Mouse (Mus musculus) T-helper 1 cell (primary cell): ENCODE data around the gene Bola3.
"Not testable (repeated sequence)": the region's sequence is repeated elsewhere in the genome, so short reads cannot be mapped to it uniquely, and the experiment has no call there.

Experiments
- in situ Hi-C: fragments of 300-600 bp; cut with MboI, MseI; formaldehyde crosslinking; loops from one replicate; pipeline ENCODE4 v1.15.1; 2025; ENCODE audit warnings: high pct_unique_total_duplicates

The Bola3 gene

GRCm38 (mm10) chr6:83348873-83349272 is at the start of gene Bola3:
Bola3 (plus strand) TSS chr6:83349147.
- in situ Hi-C loops = no loop called here

- in situ Hi-C loops = no loop called here
Observed at GRCm38 (mm10) chr6:83300447-83301229, 48.3 kb upstream of the Bola3 start.

- in situ Hi-C loops = no loop called here
Observed at GRCm38 (mm10) chr6:83301294-83301693, 47.7 kb upstream of the Bola3 start.

GRCm38 (mm10) chr6:83302264-83302663 is 46.7 kb upstream of the Bola3 start:
- in situ Hi-C loops = no loop called here

GRCm38 (mm10) chr6:83309017-83309416 is 39.9 kb upstream of the Bola3 start:
- in situ Hi-C loops = no loop called here

GRCm38 (mm10) chr6:83311206-83311605 is 37.7 kb upstream of the Bola3 start:
- in situ Hi-C loops = no loop called here

GRCm38 (mm10) chr6:83312021-83312420 is 36.9 kb upstream of the Bola3 start:
- in situ Hi-C loops = no loop called here

GRCm38 (mm10) chr6:83312514-83312913 is 36.4 kb upstream of the Bola3 start:
- in situ Hi-C loops = no loop called here

- in situ Hi-C loops = no loop called here
Observed at GRCm38 (mm10) chr6:83315293-83315692, 33.7 kb upstream of the Bola3 start.

- in situ Hi-C loops = no loop called here
Observed at GRCm38 (mm10) chr6:83316022-83316421, 32.9 kb upstream of the Bola3 start.

- in situ Hi-C loops = no loop called here
Observed at GRCm38 (mm10) chr6:83317108-83317741, 31.7 kb upstream of the Bola3 start.

- in situ Hi-C loops = no loop called here
Observed at GRCm38 (mm10) chr6:83321927-83322326, 27.0 kb upstream of the Bola3 start.

GRCm38 (mm10) chr6:83322794-83323193 is 26.2 kb upstream of the Bola3 start:
- in situ Hi-C loops = no loop called here

- in situ Hi-C loops = no loop called here
Observed at GRCm38 (mm10) chr6:83323652-83324419, 25.1 kb upstream of the Bola3 start.

- in situ Hi-C loops = no loop called here
Observed at GRCm38 (mm10) chr6:83325525-83326393, 23.2 kb upstream of the Bola3 start, which contains the start of the genes Mthfd2 and Mob1a. Mthfd2 (minus strand) TSS chr6:83325908. Mob1a (plus strand) TSS chr6:83326016.

GRCm38 (mm10) chr6:83326394-83326736 is 22.6 kb upstream of the Bola3 start:
- in situ Hi-C loops = no loop called here

GRCm38 (mm10) chr6:83326761-83327160 is 22.2 kb upstream of the Bola3 start:
- in situ Hi-C loops = no loop called here

- in situ Hi-C loops = no loop called here
Observed at GRCm38 (mm10) chr6:83327591-83328190, 21.3 kb upstream of the Bola3 start.

GRCm38 (mm10) chr6:83341387-83341786 is 7.6 kb upstream of the Bola3 start:
- in situ Hi-C loops = no loop called here

- in situ Hi-C loops = no loop called here
Observed at GRCm38 (mm10) chr6:83342957-83343356, 6.0 kb upstream of the Bola3 start.

- in situ Hi-C loops = not testable (repeated sequence)
Observed at GRCm38 (mm10) chr6:83345285-83345684, 3.7 kb upstream of the Bola3 start.
